Mouse (Mus musculus) embryonic stem cell, embryonic (primary cell): ENCODE data around the gene Atp5d.

Experiments
- CTCF ChIA-PET, 4 experiments: fragments of 300-600 bp in 2 of 4; fragments of 350-600 bp in 2 of 4; sonication (Branson Sonifier 250); formaldehyde crosslinking; loops; one replicate each; lab custom pipeline; 2022; ENCODE audit warnings: inconsistent platforms in 2 of 4; lab: Charles Lee
- POLR2A ChIA-PET, 4 experiments: fragments of 300-600 bp in 2 of 4; fragments of 350-600 bp in 2 of 4; sonication (Branson Sonifier 250); formaldehyde crosslinking; loops; one replicate each; lab custom pipeline; 2022; ENCODE audit warnings: antibody characterized with exemption in 4 of 4, inconsistent platforms in 1 of 4; lab: Charles Lee

Gene Atp5d

GRCm38 (mm10) chr10:80138553-80139438 lies at the start of gene Atp5d:
TSS of gene Atp5d (plus strand) at chr10:80138632.
- CTCF ChIA-PET, result interaction anchor here in 2 of 4 experiments (0.6 to 2.6 kb wide), 5 partner anchors 10 to 155 kb away, joined by 3 to 11 read pairs (median 3); partner anchors contain the start of genes Cirbp (in 1 of the 2), Midn (in 1 of the 2) and Tmem259 (in 1 of the 2)
- POLR2A ChIA-PET, result interaction anchor here in 3 of 4 experiments (0.6 to 3.2 kb wide), 47 partner anchors 8 to 1215 kb away, joined by 3 to 60 read pairs (median 4); partner anchors contain the start of genes Wdr18 (in 3 of the 3), Rps15 (in 1 of the 3), Stk11 (in 1 of the 3) and Tmem259 (in 1 of the 3)

DNA sequence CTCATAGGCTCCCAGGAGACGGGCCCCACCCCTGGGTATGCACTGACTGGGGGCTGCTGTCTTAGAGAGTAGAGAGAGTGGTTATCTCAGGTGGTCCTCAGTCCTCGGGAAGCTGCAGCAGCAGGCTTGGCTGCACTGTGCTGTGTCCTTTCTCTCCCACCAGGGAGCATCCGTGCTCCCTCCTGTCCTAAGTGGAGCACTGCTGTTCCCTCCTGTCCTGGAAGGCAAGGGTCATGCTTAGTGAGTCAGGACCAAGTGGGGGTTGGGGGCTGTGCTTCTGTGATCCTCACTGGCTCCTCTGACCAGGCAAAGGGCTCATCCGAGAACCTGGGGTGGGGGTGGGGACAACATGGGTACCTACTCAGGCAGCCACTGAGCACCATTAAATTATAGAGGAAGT lies 49.3 kb upstream of the Atp5d start:
- CTCF ChIA-PET, result interaction anchor here in 1 of 4 experiments (0.6 kb wide), 1 partner anchor 377 kb away, joined by 4 read pairs; no protein-coding TSS in a partner anchor
- POLR2A ChIA-PET, result interaction anchor here in 1 of 4 experiments (1.2 to 1.5 kb wide), 2 partner anchors 16 to 104 kb away, joined by 3 to 4 read pairs; partner anchors contain the start of gene Sbno2

GRCm38 (mm10) chr10:80091527-80091926 lies 46.9 kb upstream of the Atp5d start:
- POLR2A ChIA-PET, result interaction anchor here in 2 of 4 experiments (0.6 to 2.1 kb wide), 7 partner anchors 9 to 116 kb away, joined by 3 to 7 read pairs (median 4); partner anchors contain the start of gene Sbno2 (in 1 of the 2)
- CTCF ChIA-PET, result interaction anchor here in 1 of 4 experiments (1.8 kb wide), 1 partner anchor 132 kb away, joined by 4 read pairs; the partner anchor contains the start of gene Wdr18

DNA sequence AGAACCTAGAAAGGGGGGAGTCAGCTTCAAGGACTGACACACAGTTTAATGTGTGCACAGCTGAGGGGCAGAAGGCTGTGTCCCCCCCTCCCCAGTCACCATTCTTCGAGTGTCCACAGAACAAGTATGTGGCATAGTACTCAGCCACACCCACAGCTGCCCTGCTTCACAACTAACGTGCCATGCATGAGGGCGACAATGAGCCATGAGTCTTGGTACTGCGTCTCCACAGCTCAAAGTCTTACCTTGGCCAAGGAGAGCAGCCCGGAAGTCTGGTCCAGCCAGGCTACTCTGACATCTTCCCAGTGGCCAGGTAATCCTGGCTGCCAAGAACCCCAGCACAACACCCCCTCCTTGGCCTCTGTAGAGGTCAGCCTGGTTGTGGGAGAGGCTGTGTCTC lies 45.7 kb upstream of the Atp5d start:
- POLR2A ChIA-PET, result interaction anchor here in 3 of 4 experiments (0.6 to 2.1 kb wide), 16 partner anchors 9 to 663 kb away, joined by 3 to 7 read pairs (median 3); partner anchors contain the start of genes Sbno2 (in 1 of the 3) and Stk11 (in 1 of the 3)
- CTCF ChIA-PET, result interaction anchor here in 2 of 4 experiments (0.5 to 1.8 kb wide), 3 partner anchors 21 to 133 kb away, joined by 3 to 4 read pairs (median 4); partner anchors contain the start of gene Wdr18 (in 1 of the 2)

- CTCF ChIA-PET, result interaction anchor here in 2 of 4 experiments (0.5 to 0.6 kb wide), 2 partner anchors 445 to 841 kb away, joined by 3 to 4 read pairs; no protein-coding TSS in a partner anchor
- POLR2A ChIA-PET, result interaction anchor here in 2 of 4 experiments (0.7 to 2.0 kb wide), 3 partner anchors 40 to 328 kb away, joined by 3 to 6 read pairs (median 3); no protein-coding TSS in a partner anchor
Observed at GRCm38 (mm10) chr10:80094085-80094484, 44.3 kb upstream of the Atp5d start.

- POLR2A ChIA-PET, result interaction anchor here in 2 of 4 experiments (0.7 to 2.0 kb wide), 7 partner anchors 10 to 329 kb away, joined by 3 to 6 read pairs (median 3); no protein-coding TSS in a partner anchor
- CTCF ChIA-PET, result interaction anchor here in 1 of 4 experiments (0.5 to 0.6 kb wide), 2 partner anchors 245 to 445 kb away, joined by 3 to 4 read pairs; no protein-coding TSS in a partner anchor
Observed at GRCm38 (mm10) chr10:80094684-80095083, 43.7 kb upstream of the Atp5d start.

DNA sequence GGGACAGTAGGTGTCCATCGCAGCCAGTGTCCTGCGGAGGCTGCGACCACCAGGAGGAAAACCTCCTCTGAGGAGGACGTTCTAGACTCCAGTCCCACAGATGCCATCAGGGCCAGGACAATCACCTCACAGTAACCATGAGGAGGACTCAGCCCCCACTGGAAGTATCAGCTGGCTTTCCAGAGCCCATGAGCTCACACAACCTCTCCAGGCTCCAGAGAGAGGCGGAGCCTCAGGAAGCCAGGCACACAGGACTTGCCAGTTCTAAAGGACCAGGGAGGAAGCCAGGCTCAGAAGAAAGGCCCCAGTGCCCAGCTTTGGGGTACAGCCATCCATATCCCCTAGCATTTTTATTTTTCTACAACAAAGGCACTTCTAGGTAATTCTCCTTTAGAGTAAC lies 42.9 kb upstream of the Atp5d start:
- ChIA-PET CTCF (no interaction called here), POLR2A (interaction anchor here in 3 of 4 experiments (0.6 to 2.5 kb wide), 16 partner anchors 8 to 89 kb away, joined by 3 to 6 read pairs (median 3); partner anchors contain the start of genes 1600002K03Rik (in 1 of the 3) and Gpx4 (in 1 of the 3))

GRCm38 (mm10) chr10:80097275-80097674 lies 41.2 kb upstream of the Atp5d start:
- ChIA-PET POLR2A (interaction anchor here in 2 of 4 experiments (0.6 to 2.8 kb wide), 10 partner anchors 8 to 243 kb away, joined by 3 to 11 read pairs (median 4); partner anchors contain the start of genes Ptbp1 (in 2 of the 2), Sbno2 (in 1 of the 2) and Stk11 (in 1 of the 2)), CTCF (interaction anchor here in 2 of 4 experiments (0.6 to 1.2 kb wide), 7 partner anchors 14 to 113 kb away, joined by 3 to 4 read pairs (median 4); partner anchors contain the start of genes Stk11 (in 1 of the 2) and Tmem259 (in 1 of the 2))

GRCm38 (mm10) chr10:80098630-80099029 lies 39.8 kb upstream of the Atp5d start:
- ChIA-PET POLR2A (interaction anchor here in 2 of 4 experiments (0.5 to 2.8 kb wide), 5 partner anchors 8 to 88 kb away, joined by 3 to 13 read pairs (median 4); no protein-coding TSS in a partner anchor), CTCF (interaction anchor here in 2 of 4 experiments (0.6 kb wide), 3 partner anchors 101 to 330 kb away, joined by 3 to 8 read pairs (median 5); no protein-coding TSS in a partner anchor)

- POLR2A ChIA-PET, result interaction anchor here in 2 of 4 experiments (0.6 to 2.5 kb wide), 6 partner anchors 14 to 67 kb away, joined by 3 to 8 read pairs (median 4); partner anchors contain the start of gene Stk11 (in 2 of the 2)
- CTCF ChIA-PET, result interaction anchor here (0.6 to 1.4 kb wide), 4 partner anchors 18 to 125 kb away, joined by 3 to 6 read pairs (median 4); partner anchors contain the start of gene Mum1 (in 1 of the 4)
Observed at GRCm38 (mm10) chr10:80100982-80101381, 37.5 kb upstream of the Atp5d start.

DNA sequence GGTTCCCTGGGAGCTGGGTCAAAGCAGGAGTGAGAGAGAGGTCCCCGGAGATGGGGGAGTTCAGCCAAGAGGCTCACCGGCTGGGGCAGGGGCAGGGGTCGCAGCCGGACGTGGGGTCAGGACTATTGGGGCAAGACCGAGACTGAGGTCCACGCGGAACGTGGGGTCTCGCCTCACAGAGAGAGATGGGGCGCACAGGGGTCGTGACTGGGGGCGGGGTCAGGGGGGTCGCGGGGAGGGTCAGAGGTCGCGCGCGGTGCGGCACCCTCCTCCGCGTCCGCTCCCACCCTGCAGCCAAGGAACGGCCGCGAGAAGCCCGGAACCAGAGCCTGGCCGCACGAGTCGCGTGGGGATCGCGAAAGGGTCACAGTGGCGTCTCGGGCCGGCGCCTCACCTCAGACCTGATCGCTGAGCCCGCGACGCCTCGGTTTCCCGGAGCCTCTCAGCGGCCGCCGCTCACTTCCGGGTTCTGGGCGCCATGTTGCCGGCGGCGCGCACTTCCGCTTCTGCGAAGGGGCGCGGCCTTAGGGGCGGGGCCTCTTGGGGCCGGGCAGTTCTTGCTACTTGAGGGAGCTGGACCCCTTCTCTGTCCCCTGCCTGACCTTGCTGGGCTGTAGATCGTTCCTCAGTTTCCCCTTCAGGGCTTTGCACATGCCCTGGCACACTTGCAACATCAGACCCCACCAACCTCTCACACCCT lies 36.1 kb upstream of the Atp5d start:
- POLR2A ChIA-PET, result interaction anchor here in 3 of 4 experiments (0.6 to 1.7 kb wide), 17 partner anchors 8 to 193 kb away, joined by 3 to 7 read pairs (median 3); partner anchors contain the start of genes Med16 (in 1 of the 3), Rps15 (in 1 of the 3), Tmem259 (in 1 of the 3) and Wdr18 (in 1 of the 3)

DNA sequence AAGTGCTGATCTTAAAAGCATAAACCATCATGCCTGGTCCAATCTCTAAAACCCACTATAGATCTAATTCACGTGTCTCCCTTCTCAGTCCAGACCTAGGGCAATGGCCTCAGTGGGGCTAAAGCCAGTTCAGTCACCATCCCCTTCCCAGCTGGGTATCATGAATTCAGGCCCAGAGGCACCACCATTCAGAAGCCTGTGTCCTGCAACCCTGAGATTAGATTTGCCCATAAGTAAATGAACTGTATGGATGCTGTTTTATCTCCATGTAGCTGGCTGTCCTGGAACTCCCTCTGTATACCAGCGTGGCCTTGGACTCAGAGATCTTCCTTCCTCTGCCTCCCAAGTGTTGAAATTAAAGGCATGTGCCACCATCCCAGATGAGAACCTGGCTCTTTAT lies 35.4 kb upstream of the Atp5d start:
- CTCF ChIA-PET, result interaction anchor here in 1 of 4 experiments (0.7 kb wide), 1 partner anchor 12 kb away, joined by 4 read pairs; the partner anchor contains the start of gene Stk11

More for the DNA sequence above, 36.1 kb upstream of the Atp5d start:
- CTCF ChIA-PET, result no interaction called here

GRCm38 (mm10) chr10:80104181-80104580 lies 34.3 kb upstream of the Atp5d start:
- CTCF ChIA-PET, result interaction anchor here in 1 of 4 experiments (0.6 kb wide), 1 partner anchor 471 kb away, joined by 4 read pairs; no protein-coding TSS in a partner anchor
- POLR2A ChIA-PET, result interaction anchor here in 2 of 4 experiments (0.5 to 4.0 kb wide), 5 partner anchors 11 to 144 kb away, joined by 3 to 20 read pairs (median 3); partner anchors contain the start of genes Stk11 (in 1 of the 2) and Wdr18 (in 1 of the 2)

More for the DNA sequence above, 35.4 kb upstream of the Atp5d start:
- POLR2A ChIA-PET, result interaction anchor here in 3 of 4 experiments (0.6 to 2.4 kb wide), 19 partner anchors 7 to 194 kb away, joined by 3 to 10 read pairs (median 3); partner anchors contain the start of genes Wdr18 (in 2 of the 3), Med16 (in 1 of the 3) and Tmem259 (in 1 of the 3)

- CTCF ChIA-PET, result interaction anchor here in 1 of 4 experiments (1.0 to 2.3 kb wide), 4 partner anchors 10 to 268 kb away, joined by 3 to 11 read pairs (median 3); partner anchors contain the start of genes Stk11 and Tmem259
Observed at GRCm38 (mm10) chr10:80105460-80105859, 33.0 kb upstream of the Atp5d start, which contains the start of gene Sbno2. TSS of gene Sbno2 (minus strand) at chr10:80105571.

GRCm38 (mm10) chr10:80105926-80106325 lies 32.5 kb upstream of the Atp5d start:
- POLR2A ChIA-PET, result interaction anchor here in 3 of 4 experiments (0.6 to 4.0 kb wide), 41 partner anchors 7 to 401 kb away, joined by 3 to 20 read pairs (median 4); partner anchors contain the start of genes Tmem259 (in 2 of the 3), Bsg (in 1 of the 3), Cbarp (in 1 of the 3) and Gpx4 (in 1 of the 3)

More at GRCm38 (mm10) chr10:80105460-80105859, 33.0 kb upstream of the Atp5d start, which contains the start of gene Sbno2:
- POLR2A ChIA-PET, result interaction anchor here in 3 of 4 experiments (0.6 to 4.0 kb wide), 37 partner anchors 8 to 318 kb away, joined by 3 to 20 read pairs (median 4); partner anchors contain the start of genes Tmem259 (in 2 of the 3), Cbarp (in 1 of the 3), Med16 (in 1 of the 3) and Rps15 (in 1 of the 3)

More at GRCm38 (mm10) chr10:80105926-80106325, 32.5 kb upstream of the Atp5d start:
- CTCF ChIA-PET, result interaction anchor here in 1 of 4 experiments (0.7 to 2.3 kb wide), 7 partner anchors 10 to 268 kb away, joined by 3 to 11 read pairs (median 3); partner anchors contain the start of genes Stk11, Tmem259 and Wdr18
